Mouse (Mus musculus) neural tube, embryonic 14.5 days (tissue): Measurements from ENCODE around the gene Yipf3. TPM values are rescaled to one million over a fixed set of nuclear protein-coding genes. Genes with fewer than 3 reads are reported as not detected.

Experiments
- microRNA counts: library from miRNA; unstranded; fragments of <30 nt; microRNA quantifications from one replicate; lab custom pipeline; 2016
- microRNA-seq: library from miRNA; unstranded; fragments of <30 nt; microRNA quantifications from one replicate; pipeline ENCODE4, GENCODE M21; 2016
- polyA plus RNA-seq: library from polyadenylated mRNA; unstranded; fragments of >200 nt; fragmentation: Nextera tagmentation; extraction: Ambion mirVana; gene quantifications from 2 replicates; pipeline ENCODE4 v1.2.1, GENCODE M21; 2014

The Yipf3 gene
- polyA plus RNA-seq, 1 experiment from 2014 or later = 91.5 TPM

MicroRNAs encoded within 50 kb of the gene (microRNA counts, 519-probe panel; counts per million panel counts)
- microRNA mmu-miR-693-3p (lab: Ali Mortazavi, UCI) (not detected), microRNA mmu-miR-693-5p (lab: Ali Mortazavi, UCI) (not detected)

Small RNAs within 50 kb of the gene (microRNA-seq; reads per million reads assigned to microRNA genes)
- not detected for gene Mir693

Other genes with a start within 250 kb of the Yipf3 start
- 4.7 and 5.0 TPM in 2 replicates for gene Vegfa, start 215.7 kb upstream of the Yipf3 start, polyA plus RNA-seq
- 143 and 152 TPM in 2 replicates for gene Mrps18a, start 137.1 kb upstream of the Yipf3 start, polyA plus RNA-seq
- 30.9 and 46.7 TPM in 2 replicates for gene Rsph9, start 103.9 kb upstream of the Yipf3 start, polyA plus RNA-seq
- 21.4 and 24.9 TPM in 2 replicates for gene Mad2l1bp, start 94.5 kb upstream of the Yipf3 start, polyA plus RNA-seq
- gene Gtpbp2, start 87.0 kb upstream of the Yipf3 start, polyA plus RNA-seq = 28.1 and 31.3 TPM in 2 replicates
- gene Polh, start 45.4 kb upstream of the Yipf3 start, polyA plus RNA-seq = 7.8 and 8.4 TPM in 2 replicates
- gene Xpo5, start 45.3 kb upstream of the Yipf3 start, polyA plus RNA-seq = 40.5 and 49.4 TPM in 2 replicates
- gene Polr1c, start within 50 bp of the Yipf3 start, polyA plus RNA-seq = 80.4 and 83.6 TPM in 2 replicates
- gene Lrrc73, start 5.5 kb downstream of the Yipf3 start, polyA plus RNA-seq = 9.1 and 10.1 TPM in 2 replicates
- gene Tjap1, start 34.9 kb downstream of the Yipf3 start, polyA plus RNA-seq = 21.8 and 24.7 TPM in 2 replicates
- gene Dlk2, start 49.3 kb downstream of the Yipf3 start, polyA plus RNA-seq = 13.8 and 18.8 TPM in 2 replicates
- gene Abcc10, start 80.3 kb downstream of the Yipf3 start, polyA plus RNA-seq = 9.3 and 9.9 TPM in 2 replicates
- gene Zfp318, start 135.7 kb downstream of the Yipf3 start, polyA plus RNA-seq = 30.0 and 32.5 TPM in 2 replicates
- 2.2 and 2.4 TPM in 2 replicates for gene Crip3, start 180.8 kb downstream of the Yipf3 start, polyA plus RNA-seq
- gene Slc22a7, start 190.4 kb downstream of the Yipf3 start, polyA plus RNA-seq = not detected in 2 replicates
- 6.3 and 7.0 TPM in 2 replicates for gene Ttbk1, start 239.6 kb downstream of the Yipf3 start, polyA plus RNA-seq
- 11.8 and 12.5 TPM in 2 replicates for gene Dnph1, start 248.6 kb downstream of the Yipf3 start, polyA plus RNA-seq